Mouse (Mus musculus): Measurements from ENCODE around the gene Mllt3. TPM values are rescaled to one million over a fixed set of nuclear protein-coding genes. Genes with fewer than 3 reads are reported as not detected.

Gene Mllt3
- total RNA-seq, 4 experiments from 2014 or later = 152 to 188 (median 173) TPM

GRCm38 (mm10) chr4:87881995-87882394 lies 151.2 kb downstream of the Mllt3 start:
- no peak for DNase-seq (ENCODE audit: low spot score in 2 of 2)

DNA sequence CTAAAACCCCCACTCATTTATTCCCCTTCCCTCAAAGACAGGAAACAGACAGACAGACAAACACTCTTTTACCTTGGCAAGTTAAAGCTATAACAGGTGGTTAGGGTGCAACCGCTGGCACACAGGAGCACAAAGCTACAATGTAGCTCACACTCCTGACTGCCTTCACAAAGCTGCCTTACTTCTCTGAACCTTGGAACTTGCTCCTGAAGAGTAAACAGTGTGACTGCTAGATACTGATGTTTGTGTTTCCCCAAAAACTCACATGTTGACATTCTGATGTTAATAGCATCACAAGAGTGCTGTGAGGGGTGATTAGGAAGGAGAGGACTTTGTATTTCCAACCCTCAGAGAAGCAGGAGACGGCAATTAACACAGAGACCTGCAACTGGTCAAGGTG lies 151.6 kb downstream of the Mllt3 start:
- DNase-seq (ENCODE audit: low spot score in 2 of 2) = no peak

- no peak for DNase-seq (ENCODE audit: low spot score in 2 of 2)
Observed at GRCm38 (mm10) chr4:87880297-87880696, 152.9 kb downstream of the Mllt3 start.

- no peak for DNase-seq (ENCODE audit: low spot score in 2 of 2)
Observed at GRCm38 (mm10) chr4:87878701-87879100, 154.5 kb downstream of the Mllt3 start.

GRCm38 (mm10) chr4:87870563-87870962 lies 162.6 kb downstream of the Mllt3 start:
- no peak for DNase-seq (ENCODE audit: low spot score in 2 of 2)

- DNase-seq (ENCODE audit: low spot score in 2 of 2) = no peak
Observed at GRCm38 (mm10) chr4:87866564-87866963, 166.6 kb downstream of the Mllt3 start.

DNA sequence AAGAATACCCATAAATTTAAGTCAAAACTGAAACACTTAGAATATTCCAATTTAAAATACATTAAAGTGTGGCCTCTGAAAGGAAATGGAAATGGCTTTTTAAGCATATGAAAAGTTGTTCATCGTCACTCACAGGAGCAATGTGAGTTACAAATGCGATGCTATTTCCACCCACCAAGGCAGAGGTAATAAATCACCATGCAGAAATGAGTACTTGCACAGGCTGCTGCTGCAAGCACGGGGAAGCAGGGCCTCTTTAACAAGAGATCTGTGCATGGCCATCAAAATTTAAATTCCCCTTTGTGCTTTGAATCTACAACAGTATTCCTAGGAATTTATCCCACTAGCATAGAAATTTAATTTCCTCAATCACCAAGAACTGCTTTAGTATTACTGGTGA lies 167.3 kb downstream of the Mllt3 start:
- DNase-seq (ENCODE audit: low spot score in 2 of 2) = no peak

GRCm38 (mm10) chr4:87865041-87865440 lies 168.1 kb downstream of the Mllt3 start:
- no peak for DNase-seq (ENCODE audit: low spot score in 2 of 2)

DNA sequence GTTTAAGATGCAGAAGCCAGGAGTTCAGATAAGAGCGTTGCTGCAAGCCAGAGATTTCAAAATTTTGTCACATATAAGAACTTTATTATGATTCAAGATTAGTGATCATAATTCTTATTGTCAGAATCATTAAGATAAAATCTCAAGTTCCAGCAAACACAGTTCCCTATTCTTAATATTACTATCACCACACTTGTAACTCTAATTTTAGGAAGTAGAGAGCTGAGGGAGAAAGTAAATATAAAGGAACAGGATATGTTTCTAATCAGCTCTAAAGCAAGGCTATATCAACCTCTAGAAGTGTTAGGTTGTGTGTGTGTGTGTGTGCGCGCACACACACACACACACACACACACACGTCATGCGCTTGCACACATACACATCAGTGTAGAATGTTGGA lies 170.0 kb downstream of the Mllt3 start:
- no peak for DNase-seq (ENCODE audit: low spot score in 2 of 2)

DNA sequence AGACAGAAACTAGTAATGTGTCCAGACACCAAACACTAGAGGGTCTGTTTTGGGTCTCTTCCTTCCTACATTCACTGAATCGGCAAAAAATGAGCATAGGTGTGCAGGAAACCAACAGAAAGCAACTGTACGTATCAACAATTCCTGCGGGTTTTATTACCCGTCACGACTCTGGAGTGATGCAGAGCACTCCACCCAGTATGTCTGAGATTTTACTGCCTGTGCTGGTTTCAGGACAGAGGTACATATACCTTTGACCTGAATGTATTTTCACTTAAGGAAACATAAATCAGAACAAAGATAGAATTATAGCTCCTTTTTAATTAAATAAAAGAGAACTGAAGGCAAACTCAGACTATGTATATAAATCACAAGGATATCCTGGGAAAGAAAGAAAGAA lies 172.4 kb downstream of the Mllt3 start:
- no peak for DNase-seq (ENCODE audit: low spot score in 2 of 2)

DNA sequence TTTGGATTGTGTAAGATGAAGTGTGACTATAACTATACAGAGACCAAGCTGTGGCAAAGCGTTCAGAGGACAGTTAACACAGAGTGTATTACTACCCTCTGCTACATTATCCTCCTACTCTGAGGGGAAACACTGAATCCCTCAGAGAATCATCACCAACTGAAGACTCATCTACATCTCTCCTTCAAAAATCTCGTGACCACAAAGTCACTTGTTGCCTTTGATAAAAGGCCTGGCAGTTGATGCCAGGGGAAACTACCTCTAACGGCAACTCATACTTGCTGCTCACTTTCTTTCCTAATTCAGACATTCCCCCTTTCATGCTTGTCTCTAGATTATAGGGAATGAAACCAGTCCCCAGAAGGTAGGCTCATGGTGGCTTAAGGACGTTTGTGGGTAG lies 174.0 kb downstream of the Mllt3 start:
- no peak for DNase-seq (ENCODE audit: low spot score in 2 of 2)

DNA sequence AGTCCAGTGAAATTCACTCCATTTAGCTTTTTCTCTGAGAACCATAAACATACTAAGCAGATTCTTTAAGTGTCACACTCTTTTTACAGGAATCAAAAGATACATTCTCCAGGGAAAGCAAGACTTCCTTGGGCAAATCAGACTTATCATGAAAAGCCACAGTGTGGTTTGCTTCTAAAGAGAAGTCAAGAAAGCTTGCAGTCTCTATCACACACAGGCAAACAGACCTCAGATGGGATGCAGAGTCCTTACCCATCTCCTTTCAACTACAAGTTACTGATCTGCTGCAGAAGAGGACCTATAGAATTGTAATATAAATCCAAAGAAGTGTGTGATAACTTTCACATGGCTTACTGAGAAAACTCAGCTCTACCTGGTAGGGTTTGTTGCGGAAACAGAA lies 175.2 kb downstream of the Mllt3 start:
- DNase-seq (ENCODE audit: low spot score in 2 of 2) = no peak

- no peak for DNase-seq (ENCODE audit: low spot score in 2 of 2)
Observed at GRCm38 (mm10) chr4:87852461-87852860, 180.7 kb downstream of the Mllt3 start.

GRCm38 (mm10) chr4:87850051-87850450 lies 183.1 kb downstream of the Mllt3 start:
- no peak for DNase-seq (ENCODE audit: low spot score in 2 of 2)

- DNase-seq (ENCODE audit: low spot score in 2 of 2) = no peak
Observed at GRCm38 (mm10) chr4:87844668-87845210, 188.4 kb downstream of the Mllt3 start.

DNA sequence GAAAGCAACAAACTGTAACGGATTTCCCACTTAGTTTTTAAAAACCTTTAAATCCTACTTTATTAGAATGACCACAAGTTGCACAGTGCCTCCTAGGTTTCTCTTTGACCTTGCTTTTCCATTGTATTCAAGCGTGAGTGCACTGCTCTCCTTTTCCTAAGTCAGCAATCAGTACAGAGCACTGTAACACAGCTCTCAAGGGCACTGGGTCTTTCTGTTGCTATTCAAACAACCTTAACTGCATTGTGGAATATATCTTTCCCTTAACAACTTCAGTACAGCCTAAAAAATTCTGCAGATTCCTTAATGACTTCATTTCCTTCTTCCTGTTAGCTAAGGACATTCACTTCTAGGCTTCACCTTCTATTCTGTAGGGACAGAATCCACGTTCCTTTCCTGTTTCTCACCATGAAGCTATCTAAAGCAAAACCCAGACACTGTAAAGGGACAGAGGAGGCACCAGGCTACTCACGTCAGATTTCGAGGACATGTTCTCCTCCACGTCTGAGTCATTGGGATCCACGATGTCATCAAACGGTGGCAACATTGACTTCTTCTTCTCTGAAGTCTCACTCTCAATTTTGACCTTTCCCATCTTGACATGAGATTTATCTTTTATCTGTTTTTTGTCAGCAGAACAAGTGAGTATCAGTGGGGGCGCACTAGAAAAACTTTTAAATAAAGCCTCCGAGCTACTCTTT lies 192.8 kb downstream of the Mllt3 start:
- no peak for DNase-seq (ENCODE audit: low spot score in 2 of 2)

DNA sequence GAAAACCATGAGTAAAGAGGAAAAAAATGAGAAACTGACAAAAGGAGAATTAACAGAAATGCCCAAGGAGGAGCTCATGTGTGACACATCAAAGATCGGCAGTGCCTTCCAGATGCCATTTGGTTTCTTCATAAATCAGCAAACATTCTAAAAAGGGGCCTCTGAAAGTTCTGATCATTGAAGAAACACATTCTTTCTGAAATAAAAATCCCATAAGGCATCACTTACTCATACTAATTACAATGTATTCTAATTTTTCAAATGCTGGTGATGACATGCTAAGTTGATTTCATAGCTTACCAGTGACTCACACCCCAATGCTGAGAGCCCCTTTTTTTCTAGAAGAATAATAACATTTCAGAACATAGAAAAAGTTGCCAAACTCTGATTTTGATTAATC lies 194.4 kb downstream of the Mllt3 start:
- DNase-seq (ENCODE audit: low spot score in 2 of 2) = no peak

DNA sequence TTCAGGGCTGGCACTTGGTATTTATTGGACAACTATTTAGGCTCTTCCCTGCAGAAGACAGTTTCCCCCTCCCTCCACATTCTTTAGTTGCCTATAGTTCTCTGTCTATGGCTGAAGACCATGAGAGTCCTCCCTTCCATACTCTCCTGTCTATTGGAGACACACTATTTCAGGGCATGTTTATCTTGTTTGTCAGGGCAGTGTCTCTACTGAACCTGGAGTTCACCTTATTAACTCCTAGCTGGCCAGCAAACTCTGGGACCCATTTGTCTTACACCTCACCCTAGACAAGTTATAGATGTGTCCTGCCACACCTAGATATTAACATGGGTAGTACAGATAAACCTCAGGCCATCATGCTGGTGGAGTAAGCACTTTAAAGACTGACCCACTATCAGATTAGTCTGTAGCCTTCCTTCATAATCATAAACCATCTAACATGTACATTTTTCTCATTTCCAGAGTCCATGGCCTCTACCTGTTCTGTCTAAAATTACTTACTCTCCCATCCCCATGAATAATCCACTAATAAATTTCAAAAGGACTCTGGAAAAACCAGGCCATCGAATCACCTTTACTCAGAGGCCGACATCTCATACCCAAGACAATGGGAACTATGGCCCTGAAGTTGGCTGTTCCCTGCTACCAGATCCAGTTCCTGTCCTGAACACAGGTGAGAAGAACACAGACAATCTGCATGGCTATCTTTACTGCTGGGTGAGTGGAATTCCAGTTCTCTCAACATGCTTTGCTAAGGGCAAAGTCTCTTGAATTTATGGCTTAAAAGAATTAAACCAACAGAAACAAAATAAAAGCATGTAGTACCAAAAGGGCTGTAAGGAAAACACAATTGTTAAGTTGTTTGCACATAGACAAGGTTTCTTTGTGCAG lies 195.4 kb downstream of the Mllt3 start:
- DNase-seq (ENCODE audit: low spot score in 2 of 2) = no peak

DNA sequence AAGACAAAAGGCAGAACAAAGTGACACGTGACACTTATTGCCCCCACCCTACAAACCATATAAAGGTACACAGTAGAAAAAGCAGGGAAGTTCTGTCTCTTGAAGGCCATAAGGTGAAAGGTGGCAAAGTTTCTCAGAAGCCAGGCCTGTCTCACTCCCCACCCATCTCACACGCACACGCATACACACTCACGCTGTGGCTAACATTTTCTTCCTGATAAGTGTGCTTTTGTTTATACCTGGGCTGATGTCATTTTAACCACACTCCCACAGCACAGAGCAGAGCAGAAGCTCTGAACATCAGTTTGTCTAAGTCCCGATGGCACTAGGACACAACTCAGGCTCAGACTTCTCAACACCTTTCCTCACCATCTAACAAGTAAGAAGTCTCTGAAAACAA lies 196.9 kb downstream of the Mllt3 start:
- DNase-seq (ENCODE audit: low spot score in 2 of 2) = no peak

DNA sequence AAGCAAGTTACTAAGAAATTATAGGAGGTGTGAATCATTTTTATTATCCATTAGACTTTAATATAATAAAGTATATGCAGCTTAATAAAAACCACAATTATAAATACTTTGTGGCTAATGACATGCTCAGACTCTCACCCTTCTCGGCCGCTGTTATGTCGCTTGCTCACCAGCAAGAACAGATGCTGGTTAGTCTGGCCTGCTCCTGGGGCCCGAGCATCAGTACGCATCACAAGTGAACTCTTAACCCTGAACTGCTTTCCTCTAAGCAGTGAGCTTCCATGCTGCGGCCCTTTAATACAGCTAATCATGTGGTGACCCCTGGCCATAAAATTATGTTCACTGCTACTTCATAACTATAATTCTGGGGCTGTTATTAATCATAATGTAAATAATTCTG lies 198.0 kb downstream of the Mllt3 start:
- DNase-seq (ENCODE audit: low spot score in 2 of 2) = no peak

- no peak for DNase-seq (ENCODE audit: low spot score in 2 of 2)
Observed at GRCm38 (mm10) chr4:87834310-87834709, 198.9 kb downstream of the Mllt3 start.

DNA sequence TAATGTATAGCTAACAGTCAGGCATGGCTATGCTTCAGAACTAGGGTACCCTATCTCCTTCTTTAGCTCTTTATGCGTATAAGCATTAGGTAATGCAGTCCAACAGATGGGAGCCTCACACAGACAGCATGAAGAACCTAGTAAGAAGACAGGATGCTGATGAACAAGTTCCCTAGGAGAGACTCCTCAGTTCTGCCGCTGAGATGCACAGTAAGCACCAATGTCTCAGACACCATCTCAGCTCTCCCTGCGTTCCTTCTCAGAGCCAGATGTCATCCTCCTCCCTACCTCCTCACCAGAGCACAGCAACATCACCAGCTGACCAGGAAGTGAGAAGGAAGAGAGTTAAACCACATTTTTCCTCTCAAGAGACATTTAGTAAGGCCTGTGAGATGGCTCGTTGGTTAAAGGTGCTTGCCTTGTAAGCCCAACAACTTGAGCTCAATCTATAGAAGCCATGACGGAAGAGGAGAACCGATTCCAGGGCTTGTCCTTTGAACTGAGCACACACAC lies 202.3 kb downstream of the Mllt3 start:
- no peak for DNase-seq (ENCODE audit: low spot score in 2 of 2)

Measured in gastrocnemius, adult 8-10 months (tissue).